Mouse (Mus musculus) cerebellum, adult 11 months (tissue): ENCODE data around the gene Tas2r129.
"Not testable (repeated sequence)": the region's sequence is repeated elsewhere in the genome, so short reads cannot be mapped to it uniquely, and the experiment has no call there.

Experiments used
- DNase-seq: peaks from one replicate; pipeline ENCODE4 v3.0.0; 2022

Tas2r129 gene

GRCm38 (mm10) chr6:132950802-132951201, at the start of gene Tas2r129:
Tas2r129 (plus strand) TSS chr6:132951102.
- no peak for DNase-seq

DNA sequence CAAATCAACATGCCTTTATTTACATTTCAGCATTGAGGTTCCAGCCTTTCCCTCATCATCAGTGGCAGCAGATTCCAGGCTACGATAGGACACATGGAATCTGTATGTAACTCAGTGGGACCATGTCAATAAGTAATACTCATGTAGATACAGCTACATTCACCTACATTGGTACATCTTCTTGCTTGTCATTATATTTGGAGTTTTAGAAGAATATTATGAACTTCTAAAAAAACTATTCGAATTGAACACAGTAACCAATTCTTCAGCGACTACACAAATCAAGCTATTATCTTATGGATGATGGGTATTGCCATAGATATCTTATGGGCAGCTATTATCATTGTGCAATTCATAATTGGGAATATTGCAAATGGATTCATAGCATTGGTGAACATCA, 41.6 kb upstream of the Tas2r129 start, which contains the start of gene Tas2r125:
Gene Tas2r125, plus strand, starts transcription at position 301 of the 400 bp plus-strand sequence.
- DNase-seq = no peak

DNA sequence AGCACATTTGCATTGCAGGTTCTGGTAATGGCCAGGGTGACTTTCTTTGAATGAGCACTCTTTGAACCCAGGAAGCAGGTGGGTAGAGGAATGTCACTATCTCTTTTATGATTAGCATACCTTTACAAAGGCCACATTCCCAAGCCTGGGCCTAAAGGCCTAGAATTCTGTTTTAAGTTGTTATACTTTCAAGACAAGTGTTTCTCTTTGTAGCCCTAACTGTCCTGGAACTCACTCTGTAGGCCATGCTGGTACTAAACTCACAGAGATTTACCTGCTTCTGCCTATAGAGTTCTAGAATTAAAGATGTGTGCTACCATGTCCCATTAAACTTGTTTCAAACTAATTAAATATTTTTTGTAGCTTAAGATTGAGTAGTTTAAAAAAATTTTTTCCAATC, 9.5 kb upstream of the Tas2r129 start:
- not testable (repeated sequence) for DNase-seq

- no peak for DNase-seq
Observed at GRCm38 (mm10) chr6:132957819-132958218, 6.9 kb downstream of the Tas2r129 start, which contains the start of gene Tas2r131. Tas2r131 (minus strand) TSS chr6:132957919.

- no peak for DNase-seq
Observed at GRCm38 (mm10) chr6:132980865-132981264, 30.0 kb downstream of the Tas2r129 start, which contains the start of gene Tas2r109. Tas2r109 (minus strand) TSS chr6:132980965.
